Mouse (Mus musculus) E14TG2a.4 (cell line): Measurements from ENCODE around the gene Dqx1.

Experiments used
- CTCF ChIP-seq: conservative IDR thresholded peaks from 2 replicates; pipeline ENCODE4 v1.5.1; 2014; ENCODE audit warnings: low read length
- NANOG ChIP-seq: IDR thresholded peaks from 2 replicates; pipeline ENCODE4 v1.6.1; 2014; ENCODE audit warnings: borderline replicate concordance, low read length, mixed read lengths
- POU5F1 ChIP-seq: IDR thresholded peaks from 2 replicates; pipeline ENCODE4 v1.6.1; 2014; ENCODE audit warnings: low read length, borderline replicate concordance

GRCm38 (mm10) chr6:83029777-83030176, 27.9 kb upstream of the Dqx1 start:
- no peak for TF ChIP-seq CTCF
- no peak for TF ChIP-seq NANOG
- no peak for TF ChIP-seq POU5F1
